Mouse (Mus musculus): ENCODE data around the gene Ppp1r2. TPM values are rescaled to one million over a fixed set of nuclear protein-coding genes. Genes with fewer than 3 reads are reported as not detected.
A peak's percentile ranks its signal among the peaks of the same experiment; 100 is the strongest.

The Ppp1r2 gene
- polyA plus RNA-seq, 1 experiment from 2014 or later, result 208 TPM

GRCm38 (mm10) chr16:31286801-31287488, 11.9 kb upstream of the Ppp1r2 start:
- 90% methylated on average over 11 of the region's 11 CpGs for WGBS
- no peak overlapping the region for H3K4me2 ChIP-seq
- no peak for ATAC-seq (ENCODE audit: low read depth)
- no peak overlapping the region for H3K9ac ChIP-seq
- no peaks in the 10 kb centered on the region for H3K36me3 ChIP-seq
- no peaks in the 10 kb centered on the region for H3K9me3 ChIP-seq
- H3K27me3 ChIP-seq, result no peaks in the 10 kb centered on the region
- H3K27ac ChIP-seq (replicated peaks), result no peak overlapping the region
- no peaks in the 10 kb centered on the region for H3K4me1 ChIP-seq (replicated peaks)
- no peak overlapping the region for H3K4me3 ChIP-seq

GRCm38 (mm10) chr16:31281981-31282380, 6.9 kb upstream of the Ppp1r2 start:
- no peak for ATAC-seq (ENCODE audit: low read depth)
- Histone ChIP-seq H3K27me3 (no peaks in the 10 kb centered on the region), H3K4me3 (no peak overlapping the region), H3K36me3 (no peaks in the 10 kb centered on the region), H3K4me1 (replicated peaks) (no peaks in the 10 kb centered on the region), H3K9ac (no peak overlapping the region), H3K4me2 (no peak overlapping the region), H3K27ac (replicated peaks) (no peak overlapping the region), H3K9me3 (no peaks in the 10 kb centered on the region)
- 84% methylated on average over 2 of the region's 2 CpGs for WGBS

- no peaks in the 10 kb centered on the region for H3K9me3 ChIP-seq
- WGBS, result 81% methylated on average over 4 of the region's 4 CpGs
- 0 out of 2 replicates have a peak, but pooled peaks cover 3% of the 10 kb centered on the region for H3K4me1 ChIP-seq (replicated peaks)
- no peak for ATAC-seq (ENCODE audit: low read depth)
- H3K27me3 ChIP-seq, result no peaks in the 10 kb centered on the region
- no peaks in the 10 kb centered on the region for H3K36me3 ChIP-seq
- no peak overlapping the region for H3K9ac ChIP-seq
- H3K4me3 ChIP-seq, result no peak overlapping the region
- no peak overlapping the region for H3K27ac ChIP-seq (replicated peaks)
- no peak overlapping the region for H3K4me2 ChIP-seq
Observed at GRCm38 (mm10) chr16:31280176-31280575, 5.1 kb upstream of the Ppp1r2 start.

- Histone ChIP-seq H3K27ac (replicated peaks) (no peak overlapping the region), H3K4me3 (no peak overlapping the region), H3K9me3 (no peaks in the 10 kb centered on the region), H3K9ac (no peak overlapping the region), H3K4me2 (no peak overlapping the region), H3K27me3 (no peaks in the 10 kb centered on the region), H3K36me3 (no peaks in the 10 kb centered on the region), H3K4me1 (replicated peaks) (peaks cover 10% of the 10 kb centered on the region)
- ATAC-seq (ENCODE audit: low read depth), result no peak
- WGBS, result 75% methylated on average over 6 of the region's 6 CpGs
Observed at GRCm38 (mm10) chr16:31278581-31278980, 3.5 kb upstream of the Ppp1r2 start.

GRCm38 (mm10) chr16:31278081-31278480, 3.0 kb upstream of the Ppp1r2 start:
- Histone ChIP-seq H3K4me2 (no peak overlapping the region), H3K4me1 (replicated peaks) (peaks cover 15% of the 10 kb centered on the region), H3K27ac (replicated peaks) (no peak overlapping the region), H3K9me3 (no peaks in the 10 kb centered on the region), H3K36me3 (no peaks in the 10 kb centered on the region), H3K27me3 (no peaks in the 10 kb centered on the region), H3K4me3 (no peak overlapping the region), H3K9ac (no peak overlapping the region)
- 74% methylated on average over 2 of the region's 2 CpGs for WGBS
- no peak for ATAC-seq (ENCODE audit: low read depth)

- Histone ChIP-seq H3K27me3 (no peaks in the 10 kb centered on the region), H3K9ac (no peak overlapping the region), H3K9me3 (no peaks in the 10 kb centered on the region), H3K4me1 (replicated peaks) (peaks cover 26% of the 10 kb centered on the region), H3K4me2 (no peak overlapping the region), H3K27ac (replicated peaks) (peak overlapping the region; percentile 69), H3K4me3 (no peak overlapping the region), H3K36me3 (no peaks in the 10 kb centered on the region)
- 82% methylated on average over 7 of the region's 7 CpGs for WGBS
- ATAC-seq (ENCODE audit: low read depth), result no peak
Observed at GRCm38 (mm10) chr16:31276962-31277361, 1.9 kb upstream of the Ppp1r2 start.

GRCm38 (mm10) chr16:31276539-31276938, 1.5 kb upstream of the Ppp1r2 start:
- H3K27me3 ChIP-seq, result no peaks in the 10 kb centered on the region
- peaks cover 2% of the 10 kb centered on the region; the same call in 1 of the 2 replicates for H3K36me3 ChIP-seq
- H3K4me2 ChIP-seq, result no peak overlapping the region
- H3K27ac ChIP-seq (replicated peaks), result peak overlapping the region; percentile 69
- no peak for ATAC-seq (ENCODE audit: low read depth)
- H3K9me3 ChIP-seq, result no peaks in the 10 kb centered on the region
- H3K4me3 ChIP-seq, result no peak overlapping the region
- WGBS, result 70% methylated on average over 7 of the region's 7 CpGs
- no peak overlapping the region for H3K9ac ChIP-seq
- H3K4me1 ChIP-seq (replicated peaks), result peaks cover 29% of the 10 kb centered on the region

- 4% methylated on average over 6 of the region's 6 CpGs for WGBS
- peak overlapping the region; percentile 98 for H3K9ac ChIP-seq
- ATAC-seq (ENCODE audit: low read depth), result no peak
- peaks cover 42% of the 10 kb centered on the region for H3K4me1 ChIP-seq (replicated peaks)
- H3K36me3 ChIP-seq, result peaks cover 5% of the 10 kb centered on the region; the same call in 1 of the 2 replicates
- no peaks in the 10 kb centered on the region for H3K9me3 ChIP-seq
- H3K4me3 ChIP-seq, result peak overlapping the region; percentile 94
- H3K27me3 ChIP-seq, result no peaks in the 10 kb centered on the region
- peak overlapping the region; percentile 93 for H3K27ac ChIP-seq (replicated peaks)
- H3K4me2 ChIP-seq, result peak overlapping the region; percentile 83
Observed at GRCm38 (mm10) chr16:31274084-31274483, 993 bp downstream of the Ppp1r2 start.

GRCm38 (mm10) chr16:31266692-31267091, 8.4 kb downstream of the Ppp1r2 start:
- no peak for ATAC-seq (ENCODE audit: low read depth)
- 95% methylated on average over 2 of the region's 2 CpGs for WGBS
- Histone ChIP-seq H3K9me3 (no peaks in the 10 kb centered on the region), H3K36me3 (peaks cover 10% of the 10 kb centered on the region), H3K4me2 (no peak overlapping the region), H3K4me1 (replicated peaks) (peaks cover 15% of the 10 kb centered on the region), H3K27ac (replicated peaks) (no peak overlapping the region), H3K9ac (no peak overlapping the region), H3K4me3 (no peak overlapping the region), H3K27me3 (no peaks in the 10 kb centered on the region)

GRCm38 (mm10) chr16:31256151-31256550, 18.9 kb downstream of the Ppp1r2 start:
- Histone ChIP-seq H3K9me3 (no peaks in the 10 kb centered on the region), H3K4me1 (replicated peaks) (no peaks in the 10 kb centered on the region), H3K4me2 (no peak overlapping the region), H3K9ac (no peak overlapping the region), H3K4me3 (no peak overlapping the region), H3K36me3 (peaks cover 53% of the 10 kb centered on the region), H3K27me3 (no peaks in the 10 kb centered on the region), H3K27ac (replicated peaks) (no peak overlapping the region)
- WGBS, result 93% methylated on average over 2 of the region's 2 CpGs
- no peak for ATAC-seq (ENCODE audit: low read depth)

GRCm38 (mm10) chr16:31255685-31256084, 19.4 kb downstream of the Ppp1r2 start:
- H3K9ac ChIP-seq, result no peak overlapping the region
- no peak overlapping the region for H3K4me3 ChIP-seq
- H3K4me1 ChIP-seq (replicated peaks), result no peaks in the 10 kb centered on the region
- no peak for ATAC-seq (ENCODE audit: low read depth)
- H3K9me3 ChIP-seq, result no peaks in the 10 kb centered on the region
- H3K36me3 ChIP-seq, result peaks cover 48% of the 10 kb centered on the region
- H3K27ac ChIP-seq (replicated peaks), result no peak overlapping the region
- no peaks in the 10 kb centered on the region for H3K27me3 ChIP-seq
- 84% methylated on average over 3 of the region's 3 CpGs for WGBS
- H3K4me2 ChIP-seq, result no peak overlapping the region

GRCm38 (mm10) chr16:31249401-31249800, 25.7 kb downstream of the Ppp1r2 start:
- WGBS, result 73% methylated on average over 3 of the region's 3 CpGs
- no peak for ATAC-seq (ENCODE audit: low read depth)

GRCm38 (mm10) chr16:31248717-31249116, 26.4 kb downstream of the Ppp1r2 start:
- Histone ChIP-seq H3K4me2 (no peak overlapping the region), H3K27ac (replicated peaks) (peak overlapping the region; percentile 46; the same call in 1 of the 2 replicates)

More at GRCm38 (mm10) chr16:31249401-31249800, 25.7 kb downstream of the Ppp1r2 start:
- Histone ChIP-seq H3K4me2 (no peak overlapping the region), H3K4me1 (replicated peaks) (no peaks in the 10 kb centered on the region), H3K27me3 (no peaks in the 10 kb centered on the region), H3K27ac (replicated peaks) (no peak overlapping the region), H3K36me3 (peaks cover 8% of the 10 kb centered on the region), H3K9me3 (no peaks in the 10 kb centered on the region), H3K4me3 (no peak overlapping the region), H3K9ac (no peak overlapping the region)

More at GRCm38 (mm10) chr16:31248717-31249116, 26.4 kb downstream of the Ppp1r2 start:
- ATAC-seq (ENCODE audit: low read depth), result no peak
- Histone ChIP-seq H3K4me3 (no peak overlapping the region), H3K9me3 (no peaks in the 10 kb centered on the region), H3K27me3 (no peaks in the 10 kb centered on the region), H3K9ac (no peak overlapping the region), H3K36me3 (peaks cover 8% of the 10 kb centered on the region), H3K4me1 (replicated peaks) (no peaks in the 10 kb centered on the region)
- WGBS, result 72% methylated on average over 13 of the region's 13 CpGs

Measured in neural tube, embryonic 13.5 days (tissue).